Mouse (Mus musculus) myocyte (in vitro differentiated cells): ENCODE data around the gene Twf2.

Experiments used
- MAX ChIP-seq: IDR thresholded peaks from one replicate; pipeline ENCODE4 v1.6.1; 2011; ENCODE audit warnings: low read depth, mild to moderate bottlenecking, control low read depth
- USF1 ChIP-seq: IDR thresholded peaks from one replicate; pipeline ENCODE4 v1.6.1; 2011; ENCODE audit warnings: low read depth, mild to moderate bottlenecking, control low read depth, moderate library complexity

DNA sequence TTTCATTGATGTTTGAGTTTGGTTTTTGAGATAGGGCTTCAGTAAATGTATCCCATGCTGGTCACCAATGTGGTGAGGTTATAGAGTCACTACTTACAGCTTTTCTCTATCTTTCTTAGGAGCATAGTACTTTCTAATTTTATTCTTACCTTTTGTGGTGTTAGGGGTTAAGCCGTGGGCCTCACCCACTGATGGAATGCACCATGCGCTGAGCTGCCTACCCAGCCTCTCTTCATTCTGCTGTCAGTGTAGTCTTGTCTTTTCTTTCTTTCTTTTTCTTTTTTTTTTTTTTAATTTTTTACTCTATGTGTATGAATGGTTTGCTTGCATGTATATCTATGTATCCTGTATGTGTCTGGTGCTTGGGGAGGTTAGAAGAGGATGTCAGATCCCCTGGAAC is 23.5 kb upstream of the Twf2 start:
- TF ChIP-seq MAX (no peak), USF1 (no peak)
